Mouse (Mus musculus): ENCODE data around the gene Gm49403.

GRCm38 (mm10) chr19:8838041-8838730 lies 45.5 kb upstream of the Gm49403 start:
- TF ChIP-seq POLR2A (IDR thresholded peaks at IDR 0.05; ENCODE audit: low read depth, low read length) (no peak), CTCF (conservative IDR thresholded peaks at IDR 0.05; ENCODE audit: insufficient read depth, insufficient read length, low read depth, low read length) (no peak)

Measured in kidney, adult 2 months (tissue).